Mouse (Mus musculus) midbrain, embryonic 10.5 days (tissue): ENCODE results near the gene Scaf11. TPM values are rescaled to one million over a fixed set of nuclear protein-coding genes. Genes with fewer than 3 reads are reported as not detected.

Experiments used
- DNase-seq: peaks from one replicate; pipeline ENCODE4 v3.0.0-alpha.2; 2017; ENCODE audit warnings: low spot score
- H3K27ac ChIP-seq: fragments of 300-500 bp; sonication (generic); replicated peaks from 2 replicates; pipeline ENCODE4 v1.5.1; 2016; ENCODE audit warnings: mild to moderate bottlenecking
- H3K27me3 ChIP-seq: fragments of 300-500 bp; sonication (generic); 2 replicates; pipeline ENCODE4 v1.6.1; 2016; ENCODE audit warnings: low read depth, mild to moderate bottlenecking; ENCODE audit not compliant: poor library complexity, severe bottlenecking
- H3K36me3 ChIP-seq: fragments of 300-500 bp; sonication (generic); 2 replicates; pipeline ENCODE4 v1.6.1; 2016; ENCODE audit warnings: mild to moderate bottlenecking, moderate library complexity
- H3K4me1 ChIP-seq: fragments of 300-500 bp; sonication (generic); 2 replicates; pipeline ENCODE4 v1.6.1; 2016
- H3K4me3 ChIP-seq: fragments of 300-500 bp; sonication (generic); 2 replicates; pipeline ENCODE4 v1.5.1; 2016; ENCODE audit warnings: mild to moderate bottlenecking, moderate library complexity
- H3K9me3 ChIP-seq: fragments of 300-500 bp; sonication (generic); replicated peaks from 2 replicates; pipeline ENCODE4 v1.6.1; 2016; ENCODE audit warnings: mild to moderate bottlenecking
- WGBS: fragments of 180-500 bp; shearing (Covaris S2); methylation state at CpG from one replicate; pipeline ENCODE4 v1.1.7; 2016; 5-methylcytosine and 5-hydroxymethylcytosine counted together
- polyA plus RNA-seq: library from polyadenylated mRNA; unstranded; fragments of >200 nt; fragmentation: Nextera tagmentation; extraction: Ambion mirVana; gene quantifications from 2 replicates; pipeline ENCODE4 v1.2.1, GENCODE M21; 2016

The Scaf11 gene
- polyA plus RNA-seq, 1 experiment from 2014 or later, result 102 TPM

DNA sequence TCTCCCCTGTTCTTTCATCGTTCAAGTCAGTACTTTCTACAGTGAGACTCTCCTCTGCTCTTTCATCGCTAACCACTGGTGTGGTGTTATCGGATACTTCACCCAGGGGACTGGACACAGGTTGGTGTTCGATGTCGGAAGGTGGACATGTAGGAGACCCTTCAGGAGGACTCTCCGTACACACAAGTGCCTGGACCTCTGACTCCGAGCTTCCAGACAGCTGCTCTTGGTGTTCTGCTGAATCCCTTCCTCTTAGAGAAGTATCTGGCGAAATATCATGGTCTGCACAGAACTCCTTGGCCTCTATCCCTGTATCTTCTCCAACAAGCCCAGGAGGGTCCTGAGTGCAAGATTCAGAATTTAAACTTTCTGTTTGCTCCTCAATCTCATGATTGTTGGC is 40.7 kb downstream of the Scaf11 start:
- no peaks in the 10 kb centered on the region for H3K4me1 ChIP-seq
- peaks cover 99% of the 10 kb centered on the region for H3K36me3 ChIP-seq
- no peak for DNase-seq
- WGBS, result 96% methylated on average over 8 of the region's 8 CpGs
- H3K27me3 ChIP-seq, result no peaks in the 10 kb centered on the region
- H3K4me3 ChIP-seq, result no peak overlapping the region
- no peak overlapping the region for H3K27ac ChIP-seq
- no peaks in the 10 kb centered on the region for H3K9me3 ChIP-seq

DNA sequence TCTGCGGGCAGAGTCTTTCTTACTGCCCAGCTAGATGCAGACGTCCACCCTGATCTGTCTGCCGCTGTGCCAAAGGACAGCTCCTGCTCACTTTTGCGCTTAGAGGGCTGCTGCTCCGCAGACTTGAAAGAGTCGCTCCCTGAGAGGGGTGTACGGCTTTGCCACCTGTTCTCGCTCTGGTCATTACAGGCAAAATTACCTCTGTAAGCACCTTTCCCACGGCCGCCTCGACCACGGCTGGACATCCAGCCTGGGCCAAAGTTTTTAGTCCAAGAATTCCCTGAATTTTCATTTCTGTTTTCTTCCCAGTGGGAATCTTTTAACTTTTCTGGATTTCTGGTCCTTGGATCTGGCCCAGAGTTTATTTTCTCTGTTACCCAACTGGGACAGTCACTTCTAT is 42.5 kb downstream of the Scaf11 start:
- Histone ChIP-seq H3K27ac (no peak overlapping the region), H3K4me3 (no peak overlapping the region), H3K9me3 (no peaks in the 10 kb centered on the region), H3K27me3 (no peaks in the 10 kb centered on the region), H3K4me1 (no peaks in the 10 kb centered on the region), H3K36me3 (peaks cover 99% of the 10 kb centered on the region)
- WGBS, result 95% methylated on average over 12 of the region's 12 CpGs
- no peak for DNase-seq

DNA sequence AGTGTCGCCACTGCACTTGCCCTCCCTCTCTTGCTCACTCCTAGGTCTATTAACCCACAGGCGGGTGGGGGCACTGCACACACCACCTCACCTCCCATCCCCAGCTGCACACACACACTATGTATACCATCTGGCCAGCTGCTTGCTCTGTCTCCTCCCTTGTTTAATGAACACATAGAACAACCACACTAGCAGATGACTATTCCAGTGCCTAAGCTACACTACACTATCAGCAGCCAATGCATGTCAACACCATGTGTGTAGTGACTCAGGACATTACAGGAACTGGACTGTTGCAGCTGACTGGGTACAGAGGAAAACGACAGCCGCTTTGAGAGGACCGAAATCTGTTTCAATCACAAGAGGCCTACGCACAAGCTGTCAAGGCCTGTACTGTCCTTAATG is 51.9 kb downstream of the Scaf11 start:
- no peaks in the 10 kb centered on the region for H3K9me3 ChIP-seq
- no peak overlapping the region for H3K4me3 ChIP-seq
- no peaks in the 10 kb centered on the region for H3K27me3 ChIP-seq
- peaks cover 79% of the 10 kb centered on the region for H3K36me3 ChIP-seq
- 92% methylated on average over 6 of the region's 6 CpGs for WGBS
- no peaks in the 10 kb centered on the region for H3K4me1 ChIP-seq
- no peak for DNase-seq
- H3K27ac ChIP-seq, result no peak overlapping the region

DNA sequence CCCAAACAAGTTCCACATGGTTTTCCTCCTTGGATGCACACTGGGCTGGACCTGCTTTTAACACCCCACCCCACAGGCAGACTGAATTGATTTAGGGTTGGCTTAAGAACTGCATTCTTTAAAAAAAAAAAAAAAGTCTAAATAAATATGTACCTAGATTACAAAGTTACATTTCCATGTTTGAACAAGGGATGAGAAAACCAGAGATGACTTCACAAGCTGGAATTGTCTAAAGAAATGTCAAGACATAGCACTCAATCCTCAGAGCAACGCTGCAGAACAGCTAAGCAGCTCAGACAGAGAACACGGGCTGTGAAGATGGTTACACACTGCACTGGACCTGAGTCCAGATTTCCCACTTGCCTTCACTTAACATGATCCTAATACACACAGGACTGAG is 53.5 kb downstream of the Scaf11 start:
- no peaks in the 10 kb centered on the region for H3K27me3 ChIP-seq
- peaks cover 79% of the 10 kb centered on the region for H3K36me3 ChIP-seq

DNA sequence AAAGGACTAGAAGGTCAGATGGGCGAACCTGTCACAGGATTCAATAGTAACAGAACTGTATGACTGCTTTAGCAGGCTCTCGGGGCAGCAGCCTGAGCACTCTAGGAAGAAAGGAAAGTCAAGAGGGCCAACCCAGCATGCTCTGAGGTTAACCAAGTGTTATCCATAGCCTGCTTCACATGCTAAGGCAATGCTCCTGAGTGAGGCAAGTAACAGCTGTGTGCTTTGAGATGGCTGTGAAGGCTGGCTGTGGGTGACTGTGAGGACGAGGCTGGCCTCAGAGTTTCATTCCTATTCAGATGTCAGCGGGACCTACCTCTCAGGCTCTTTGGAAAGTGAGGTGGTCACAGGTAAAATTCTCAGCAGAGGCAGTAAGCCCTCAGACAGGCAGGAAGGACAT is 54.4 kb downstream of the Scaf11 start:
- H3K4me1 ChIP-seq, result no peaks in the 10 kb centered on the region
- H3K27ac ChIP-seq, result no peak overlapping the region
- 83% methylated on average over 4 of the region's 4 CpGs for WGBS
- DNase-seq, result no peak
- peaks cover 78% of the 10 kb centered on the region for H3K36me3 ChIP-seq
- no peaks in the 10 kb centered on the region for H3K9me3 ChIP-seq
- no peak overlapping the region for H3K4me3 ChIP-seq
- no peaks in the 10 kb centered on the region for H3K27me3 ChIP-seq

More for the DNA sequence above, 53.5 kb downstream of the Scaf11 start:
- H3K4me3 ChIP-seq, result no peak overlapping the region
- no peak overlapping the region for H3K27ac ChIP-seq
- H3K4me1 ChIP-seq, result no peaks in the 10 kb centered on the region
- no peak for DNase-seq
- WGBS, result 83% methylated on average over 2 of the region's 2 CpGs
- H3K9me3 ChIP-seq, result no peaks in the 10 kb centered on the region

DNA sequence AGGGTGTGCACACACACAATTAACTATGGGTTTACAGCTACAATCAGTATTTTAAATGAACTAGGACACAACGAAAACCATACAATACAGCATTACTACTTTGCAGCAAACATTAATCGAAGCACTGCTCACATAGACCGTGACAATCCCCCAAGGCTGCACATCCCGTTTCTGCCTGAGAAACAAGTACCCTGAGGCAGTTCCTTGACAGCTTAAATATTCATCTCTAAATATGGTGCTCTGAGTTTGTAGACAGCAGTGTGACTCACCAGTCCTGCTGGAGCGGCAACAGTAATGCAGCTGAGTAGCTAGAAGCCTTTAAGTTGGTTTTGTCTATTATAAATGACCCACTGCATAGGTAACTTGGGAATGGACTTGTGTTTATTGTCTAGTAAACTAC is 55.1 kb downstream of the Scaf11 start:
- no peaks in the 10 kb centered on the region for H3K27me3 ChIP-seq
- H3K36me3 ChIP-seq, result peaks cover 76% of the 10 kb centered on the region
- H3K9me3 ChIP-seq, result no peaks in the 10 kb centered on the region
- no peak overlapping the region for H3K4me3 ChIP-seq
- no peak for DNase-seq
- H3K27ac ChIP-seq, result no peak overlapping the region
- WGBS, result 91% methylated on average over 5 of the region's 5 CpGs
- H3K4me1 ChIP-seq, result no peaks in the 10 kb centered on the region

DNA sequence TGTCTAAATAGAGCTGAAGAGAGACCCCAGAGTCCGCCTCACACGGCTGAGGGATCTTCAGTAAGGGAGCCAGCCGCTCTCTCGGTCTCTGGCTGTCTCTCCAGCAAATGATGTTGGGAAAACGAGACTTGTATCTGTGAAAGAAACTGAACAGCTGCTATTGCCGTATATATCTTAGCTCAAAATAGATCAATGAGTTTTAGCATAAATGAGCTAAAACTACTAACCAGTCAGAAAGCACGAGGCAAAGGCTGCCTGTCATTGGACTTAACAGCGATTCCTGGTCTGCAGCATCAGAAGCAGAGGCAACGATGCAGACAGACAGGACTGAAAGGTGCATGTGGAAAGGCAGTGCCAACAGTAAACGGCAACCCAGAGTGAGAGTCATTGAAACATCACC is 62.3 kb downstream of the Scaf11 start:
- H3K4me1 ChIP-seq, result peaks cover 2% of the 10 kb centered on the region; the same call in 1 of the 2 replicates
- H3K9me3 ChIP-seq, result no peaks in the 10 kb centered on the region
- no peak for DNase-seq
- H3K36me3 ChIP-seq, result peaks cover 93% of the 10 kb centered on the region
- no peak overlapping the region for H3K27ac ChIP-seq
- H3K27me3 ChIP-seq, result no peaks in the 10 kb centered on the region
- H3K4me3 ChIP-seq, result no peak overlapping the region
- WGBS, result 95% methylated on average over 10 of the region's 10 CpGs

DNA sequence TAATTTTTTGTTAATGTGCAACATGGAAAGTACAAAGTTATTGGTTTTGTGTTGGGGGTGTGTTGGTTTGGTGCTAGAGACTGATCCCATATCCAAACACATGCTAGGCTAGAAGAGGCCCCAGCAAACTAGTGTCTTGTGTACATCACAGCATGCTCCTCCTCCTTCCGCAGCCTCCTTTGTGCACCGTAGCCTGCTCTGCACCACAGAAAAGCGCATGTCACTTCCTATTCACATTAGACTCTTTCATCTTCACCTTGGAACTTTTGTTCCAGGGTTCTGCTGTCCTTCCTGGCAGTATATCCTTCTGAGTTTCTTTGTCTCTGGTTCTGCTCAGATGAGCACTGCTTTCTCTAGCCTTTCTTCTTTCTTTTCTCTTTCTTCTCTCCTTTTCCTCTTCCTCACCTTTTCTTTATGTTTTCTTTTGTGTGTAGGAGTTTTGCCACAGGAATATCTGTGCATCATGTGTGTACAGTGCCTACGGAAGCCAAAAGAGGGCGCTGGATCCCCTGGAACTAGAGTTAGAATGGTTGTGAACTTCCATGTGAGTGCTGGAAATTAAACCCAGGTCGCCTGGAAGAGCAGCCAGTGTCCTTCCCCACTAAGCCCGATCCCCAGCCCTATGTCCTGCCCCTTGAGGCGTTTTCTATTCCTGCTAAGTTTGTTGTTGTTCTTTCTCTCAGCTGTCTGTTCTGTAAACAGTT is 63.9 kb downstream of the Scaf11 start:
- peaks cover 2% of the 10 kb centered on the region; the same call in 1 of the 2 replicates for H3K4me1 ChIP-seq
- H3K36me3 ChIP-seq, result peaks cover 93% of the 10 kb centered on the region
- no peaks in the 10 kb centered on the region for H3K9me3 ChIP-seq
- H3K4me3 ChIP-seq, result no peak overlapping the region
- 85% methylated on average over 8 of the region's 8 CpGs for WGBS
- no peak for DNase-seq
- H3K27me3 ChIP-seq, result no peaks in the 10 kb centered on the region
- H3K27ac ChIP-seq, result no peak overlapping the region

DNA sequence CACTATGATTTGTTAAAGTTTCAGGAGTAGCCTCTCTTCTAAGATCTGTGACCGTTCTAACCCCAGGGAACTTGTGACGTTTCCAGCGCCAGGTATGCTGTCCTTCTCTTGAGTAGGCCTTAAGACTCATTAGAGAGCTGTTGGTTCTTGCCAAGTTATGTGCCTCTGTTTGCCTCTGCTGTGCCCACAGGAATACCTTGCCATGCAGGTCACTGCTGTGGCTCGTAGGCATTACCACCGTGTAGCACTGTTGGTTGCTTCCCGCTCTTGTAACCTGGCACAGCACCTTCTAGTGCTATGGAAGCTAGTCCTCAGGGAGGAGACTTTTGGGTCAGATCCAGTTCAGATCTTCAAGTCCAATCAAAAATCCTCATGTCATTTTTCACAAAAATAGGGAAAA is 65.6 kb downstream of the Scaf11 start:
- H3K27ac ChIP-seq, result no peak overlapping the region
- H3K4me1 ChIP-seq, result peaks cover 2% of the 10 kb centered on the region; the same call in 1 of the 2 replicates
- H3K27me3 ChIP-seq, result no peaks in the 10 kb centered on the region
- DNase-seq, result no peak
- 95% methylated on average over 6 of the region's 6 CpGs for WGBS
- no peaks in the 10 kb centered on the region for H3K9me3 ChIP-seq
- H3K4me3 ChIP-seq, result no peak overlapping the region
- H3K36me3 ChIP-seq, result peaks cover 97% of the 10 kb centered on the region

DNA sequence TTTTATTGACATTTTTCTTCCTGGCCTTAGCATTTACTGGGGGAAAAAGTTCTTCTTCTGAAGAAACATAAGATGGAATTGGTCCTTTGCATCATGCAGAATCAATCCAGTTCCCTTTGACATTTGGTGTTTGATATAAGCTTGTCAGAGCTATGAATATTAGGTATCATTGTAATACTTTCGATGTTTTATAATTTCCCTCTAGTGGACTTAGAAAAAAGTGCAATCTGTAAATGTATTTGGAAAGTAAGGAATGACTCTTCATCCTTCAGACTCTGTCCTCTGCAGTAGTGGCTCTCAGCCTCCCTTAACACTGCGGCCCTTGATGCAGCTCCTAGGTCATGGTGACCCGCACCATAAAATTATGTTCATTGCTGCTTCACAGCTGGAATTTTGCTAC is 67.8 kb downstream of the Scaf11 start:
- no peaks in the 10 kb centered on the region for H3K9me3 ChIP-seq
- H3K4me3 ChIP-seq, result no peak overlapping the region
- H3K27ac ChIP-seq, result no peak overlapping the region
- peaks cover 96% of the 10 kb centered on the region for H3K36me3 ChIP-seq
- H3K27me3 ChIP-seq, result no peaks in the 10 kb centered on the region
- DNase-seq, result no peak
- 0 out of 2 replicates have a peak, but pooled peaks cover 2% of the 10 kb centered on the region for H3K4me1 ChIP-seq
- WGBS, result 98% methylated on average over 3 of the region's 3 CpGs

DNA sequence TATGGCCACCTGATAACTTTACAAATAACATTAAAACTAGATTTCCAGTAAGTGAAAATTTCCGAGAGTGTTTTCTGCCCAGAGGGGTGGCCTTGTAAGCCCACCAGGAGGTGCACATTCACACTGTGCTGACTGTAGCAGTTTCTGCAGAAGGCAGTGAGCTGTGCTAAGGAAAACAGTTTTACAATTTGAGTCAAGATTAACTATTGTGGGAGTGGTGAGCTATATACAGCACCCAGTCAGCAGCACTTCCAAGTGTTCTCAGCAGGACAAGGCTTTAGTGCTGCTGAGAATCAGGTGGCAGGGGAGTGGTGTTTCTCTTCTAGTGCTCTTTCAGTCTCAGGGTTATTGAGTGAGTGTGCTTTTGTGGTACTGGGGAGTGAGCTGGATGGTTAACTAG is 72.1 kb downstream of the Scaf11 start:
- Histone ChIP-seq H3K4me3 (no peak overlapping the region), H3K4me1 (no peaks in the 10 kb centered on the region), H3K27me3 (no peaks in the 10 kb centered on the region), H3K9me3 (no peaks in the 10 kb centered on the region), H3K36me3 (peaks cover 83% of the 10 kb centered on the region), H3K27ac (no peak overlapping the region)
- DNase-seq, result no peak
- WGBS, result 89% methylated on average over 1 of the region's 1 CpGs

DNA sequence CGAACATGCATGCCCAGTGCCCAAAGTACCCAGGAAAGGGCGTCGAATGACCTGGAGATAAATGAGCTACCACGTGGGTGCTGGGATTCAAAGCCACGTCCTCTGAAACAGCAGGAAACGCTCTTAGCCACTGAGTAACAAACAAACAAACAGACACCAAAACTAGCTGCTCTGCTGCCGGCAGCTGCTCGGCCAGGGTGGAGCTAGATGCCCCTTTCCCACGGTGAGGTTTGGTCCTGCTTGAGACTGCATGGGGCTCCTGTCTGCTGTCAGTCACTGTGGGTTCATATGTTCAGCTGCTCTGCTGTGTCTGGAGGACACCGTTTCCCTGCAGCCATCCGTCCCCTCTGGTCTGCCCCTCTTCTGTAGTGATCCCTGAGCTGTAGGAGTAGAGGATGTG is 78.4 kb downstream of the Scaf11 start:
- 92% methylated on average over 11 of the region's 11 CpGs for WGBS
- Histone ChIP-seq H3K4me1 (no peaks in the 10 kb centered on the region), H3K36me3 (peaks cover 88% of the 10 kb centered on the region), H3K4me3 (no peak overlapping the region), H3K27ac (no peak overlapping the region), H3K9me3 (no peaks in the 10 kb centered on the region), H3K27me3 (no peaks in the 10 kb centered on the region)
- no peak for DNase-seq

DNA sequence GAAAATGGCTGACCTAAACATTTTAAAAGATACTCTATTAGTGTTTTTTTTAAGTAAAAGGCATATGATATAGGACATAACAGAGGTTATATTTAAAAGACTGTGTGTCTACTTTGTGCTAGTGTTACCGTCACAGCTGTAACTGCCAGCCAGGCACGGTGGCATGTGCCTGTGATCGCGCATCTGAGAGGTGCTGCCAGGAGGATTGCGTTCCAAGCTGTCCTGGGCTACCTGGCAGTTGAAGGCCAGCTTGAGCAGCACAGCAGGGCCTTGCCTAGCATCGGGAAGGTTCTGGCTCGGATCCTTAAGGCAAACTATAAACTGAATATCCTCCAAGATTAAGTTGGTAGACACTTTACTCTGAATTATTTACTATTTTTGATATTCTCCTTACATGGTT is 82.9 kb downstream of the Scaf11 start:
- Histone ChIP-seq H3K36me3 (peaks cover 96% of the 10 kb centered on the region), H3K27me3 (no peaks in the 10 kb centered on the region), H3K27ac (no peak overlapping the region), H3K9me3 (no peaks in the 10 kb centered on the region), H3K4me3 (no peak overlapping the region), H3K4me1 (no peaks in the 10 kb centered on the region)
- no peak for DNase-seq
- WGBS, result 98% methylated on average over 7 of the region's 7 CpGs

DNA sequence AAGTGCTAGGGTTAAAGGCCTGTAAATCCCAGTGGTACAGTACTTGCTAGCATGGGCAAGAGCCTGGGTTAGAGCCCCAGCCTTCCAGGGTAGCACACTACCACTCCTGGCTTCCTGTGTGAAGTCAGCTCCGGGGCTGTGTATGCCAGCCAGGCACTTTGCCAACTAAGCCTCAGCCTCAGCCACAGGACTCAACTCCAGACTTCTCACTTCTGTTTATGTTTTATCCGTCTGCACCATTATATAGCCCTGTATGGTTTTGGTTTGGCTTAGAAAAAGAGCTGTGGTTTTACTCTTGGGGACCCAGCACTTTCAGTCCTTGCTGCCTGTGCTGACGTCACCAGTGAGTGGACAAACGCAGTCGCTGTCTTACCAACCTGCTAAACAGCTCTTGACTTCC is 83.4 kb downstream of the Scaf11 start:
- Histone ChIP-seq H3K4me1 (no peaks in the 10 kb centered on the region), H3K27ac (no peak overlapping the region), H3K36me3 (peaks cover 96% of the 10 kb centered on the region), H3K27me3 (no peaks in the 10 kb centered on the region), H3K4me3 (no peak overlapping the region), H3K9me3 (no peaks in the 10 kb centered on the region)
- DNase-seq, result no peak
- WGBS, result 97% methylated on average over 5 of the region's 5 CpGs
